Mouse (Mus musculus): ENCODE data around the gene Zfp14.
A peak's percentile ranks its signal among the peaks of the same experiment; 100 is the strongest.

DNA sequence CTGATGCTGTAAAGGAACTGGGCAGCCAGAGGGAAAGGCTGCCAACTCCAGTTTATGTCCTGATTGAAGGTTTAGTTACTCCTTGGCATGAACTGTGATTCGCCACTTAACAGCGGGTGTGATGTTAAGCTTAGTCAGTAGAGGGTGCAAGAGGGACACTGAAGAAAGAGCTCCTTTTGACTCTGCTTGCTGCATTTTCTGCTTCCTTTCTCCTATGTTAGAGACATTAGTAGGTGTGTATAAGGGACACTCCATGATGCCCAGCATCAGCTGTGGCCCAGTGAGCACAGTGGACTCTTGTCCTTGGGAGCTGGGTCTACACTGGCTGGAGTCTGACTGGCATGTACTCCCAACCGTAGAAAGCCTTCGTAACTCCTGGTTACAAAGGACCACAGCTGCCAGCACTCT, 38.2 kb downstream of the Zfp14 start:
- TF ChIP-seq CTCF (IDR thresholded peaks at IDR 0.05; ENCODE audit: low read depth), result peak; percentile 75
- no peak for TF ChIP-seq EP300 (IDR thresholded peaks at IDR 0.05; ENCODE audit: low read depth)
